Mouse (Mus musculus): ENCODE measurements at regions not wholly inside any gene's neighbourhood (a gene's known extent, or its start where the extent isn't known, plus 50 kb on each side); places are given as distances from the start of the nearest gene placed in this dataset.

DNA sequence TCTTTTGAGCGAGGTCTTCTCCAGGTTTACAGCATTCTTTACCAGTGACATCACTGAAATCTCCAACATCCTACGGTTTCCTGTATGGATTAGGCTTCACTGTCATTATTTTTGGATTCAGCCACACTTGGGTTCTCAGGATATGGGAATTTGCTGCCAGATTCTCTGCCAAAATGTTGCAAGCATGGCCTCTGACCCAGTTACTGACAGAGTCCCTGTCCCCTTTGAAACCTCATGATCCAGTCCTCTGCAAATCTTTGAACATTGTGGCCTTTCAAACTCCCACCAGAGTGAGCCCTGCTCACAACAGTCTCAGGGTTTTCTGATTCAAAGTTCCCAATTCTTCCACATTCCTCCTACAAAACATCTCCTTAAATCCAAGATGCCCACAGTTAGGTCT is 118.9 kb downstream of the Dyrk2 start:
- ATAC-seq (replicated peaks; ENCODE audit: low FRiP score, poor library complexity, severe bottlenecking), result no peak

- no peak for ATAC-seq (replicated peaks; ENCODE audit: low FRiP score, poor library complexity, severe bottlenecking)
These were observed 116.8 kb downstream of the Dyrk2 start for GRCm38 (mm10) chr10:118753061-118753775.

GRCm38 (mm10) chr10:118754791-118755190 is 115.2 kb downstream of the Dyrk2 start:
- no peak for ATAC-seq (replicated peaks; ENCODE audit: low FRiP score, poor library complexity, severe bottlenecking)

DNA sequence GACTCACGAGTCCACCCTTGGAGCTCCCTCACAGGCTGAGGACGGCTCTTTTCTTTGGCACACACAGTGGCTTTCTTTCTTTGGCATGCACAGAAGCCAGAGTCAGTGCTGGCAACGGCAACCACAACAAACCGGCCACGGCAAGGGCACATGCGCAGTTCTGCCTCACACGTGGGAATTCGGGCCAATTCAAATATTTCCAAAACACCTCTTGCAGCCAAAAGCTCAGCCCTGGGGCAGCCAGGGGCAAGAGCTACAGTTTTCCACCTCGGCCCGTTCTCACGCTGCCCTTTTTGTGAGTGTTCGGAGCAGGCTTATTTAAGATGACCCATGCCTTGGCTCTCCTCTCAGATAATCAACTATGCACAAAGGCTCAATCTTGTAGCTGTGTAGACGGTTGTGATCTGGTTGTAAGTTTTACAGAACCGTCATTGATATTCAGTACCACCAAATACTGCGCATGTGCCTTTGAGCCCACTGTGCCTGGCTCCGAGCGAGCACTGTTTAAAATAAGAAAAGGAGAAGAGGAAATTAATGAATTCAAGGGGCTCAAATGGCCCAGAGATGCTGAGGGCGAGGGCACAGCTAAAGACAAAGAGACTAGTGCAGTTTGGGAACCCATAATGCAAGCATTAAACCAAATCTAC is 111.1 kb downstream of the Dyrk2 start:
- no peak for ATAC-seq (replicated peaks; ENCODE audit: low FRiP score, poor library complexity, severe bottlenecking)

GRCm38 (mm10) chr10:118760441-118760840 is 109.6 kb downstream of the Dyrk2 start:
- ATAC-seq (replicated peaks; ENCODE audit: low FRiP score, poor library complexity, severe bottlenecking), result no peak

GRCm38 (mm10) chr10:118761101-118761868 is 108.7 kb downstream of the Dyrk2 start:
- no peak for ATAC-seq (replicated peaks; ENCODE audit: low FRiP score, poor library complexity, severe bottlenecking)

- ATAC-seq (replicated peaks; ENCODE audit: low FRiP score, poor library complexity, severe bottlenecking), result no peak
These were observed 105.0 kb downstream of the Dyrk2 start for GRCm38 (mm10) chr10:118765051-118765450.

DNA sequence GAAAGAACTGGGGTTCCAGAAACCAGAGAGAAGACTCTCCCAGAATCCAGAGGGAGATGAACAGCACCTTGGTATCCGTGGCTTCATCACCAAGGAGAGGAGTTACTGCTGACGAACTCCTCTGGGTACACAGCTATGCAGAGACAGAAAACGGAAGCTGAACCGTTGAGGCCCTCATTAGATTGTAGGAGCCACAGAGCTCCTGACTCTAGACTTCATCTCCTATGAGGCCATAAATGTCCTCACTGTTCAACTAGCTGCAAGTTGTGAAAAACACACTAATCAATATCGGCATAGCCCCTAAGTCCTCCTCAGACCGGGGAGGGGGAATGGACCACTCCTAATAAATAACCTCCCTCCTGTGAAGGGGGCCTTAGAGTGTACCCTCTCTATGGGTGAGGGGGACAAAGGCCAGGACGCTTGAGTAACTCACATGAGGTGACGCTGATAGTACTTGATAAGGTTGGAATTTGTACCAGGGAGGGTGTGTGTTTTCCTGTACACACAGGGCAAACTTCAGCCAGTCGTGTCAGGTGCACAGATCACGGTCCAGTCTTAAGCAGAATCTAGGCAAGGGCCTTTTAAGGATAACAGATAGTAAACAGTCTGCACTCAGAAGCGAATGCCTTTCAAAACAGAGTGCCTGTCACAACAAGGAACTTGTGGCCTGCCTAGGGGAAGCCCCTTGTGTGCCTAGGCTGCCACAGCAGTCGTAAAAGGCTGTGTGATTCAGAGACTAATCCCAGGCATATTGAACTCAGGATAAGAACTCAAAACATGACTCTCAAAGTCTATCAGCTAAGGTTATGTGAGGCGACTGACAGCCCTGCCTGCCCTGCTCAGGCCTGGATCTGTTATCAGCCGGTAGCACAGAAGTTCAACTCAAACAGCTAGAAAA is 104.2 kb downstream of the Dyrk2 start:
- peak; percentile 67 for ATAC-seq (replicated peaks; ENCODE audit: low FRiP score, poor library complexity, severe bottlenecking)

- no peak for ATAC-seq (replicated peaks; ENCODE audit: low FRiP score, poor library complexity, severe bottlenecking)
These were observed 103.2 kb downstream of the Dyrk2 start for GRCm38 (mm10) chr10:118766826-118767225.

DNA sequence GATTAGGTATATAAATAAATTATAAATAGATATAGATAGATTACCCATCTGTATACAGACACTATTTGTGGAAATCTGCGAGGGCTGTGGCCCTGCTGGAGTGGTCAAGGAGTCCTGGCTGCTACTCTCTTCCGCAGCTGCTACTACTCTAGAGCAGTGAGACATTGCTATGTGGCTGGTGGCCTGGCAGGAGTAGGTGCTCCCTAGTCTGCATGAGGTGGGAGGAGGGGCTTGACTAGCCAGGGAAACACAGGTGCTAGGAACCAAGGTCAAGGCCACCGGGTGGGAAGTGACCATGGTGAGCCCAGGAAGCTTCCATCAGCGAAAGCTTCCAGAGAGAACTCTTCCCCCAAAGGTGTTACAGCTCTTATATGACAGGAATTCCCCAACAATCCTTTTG is 100.3 kb downstream of the Dyrk2 start:
- no peak for ATAC-seq (replicated peaks; ENCODE audit: low FRiP score, poor library complexity, severe bottlenecking)

DNA sequence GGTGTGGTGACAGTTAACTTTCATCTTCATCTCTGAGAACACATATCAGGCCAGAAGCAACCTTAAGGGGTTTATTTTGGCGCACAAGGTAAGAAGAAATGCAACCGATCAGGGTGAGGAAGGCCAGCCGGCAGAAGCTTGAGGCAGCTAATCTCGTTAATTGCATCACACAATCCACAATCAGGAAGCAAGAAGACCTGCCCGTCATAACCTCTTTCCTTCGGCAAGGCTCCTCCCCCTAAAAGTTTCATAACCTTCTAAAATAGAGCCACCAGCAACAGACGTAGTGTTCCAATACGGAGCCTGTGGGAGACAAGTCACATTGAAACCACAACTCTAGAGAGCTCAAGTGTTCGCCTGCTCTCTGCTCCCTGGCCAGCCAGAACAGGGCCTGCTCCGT is 91.4 kb downstream of the Dyrk2 start:
- ATAC-seq (replicated peaks; ENCODE audit: low FRiP score, poor library complexity, severe bottlenecking), result no peak

DNA sequence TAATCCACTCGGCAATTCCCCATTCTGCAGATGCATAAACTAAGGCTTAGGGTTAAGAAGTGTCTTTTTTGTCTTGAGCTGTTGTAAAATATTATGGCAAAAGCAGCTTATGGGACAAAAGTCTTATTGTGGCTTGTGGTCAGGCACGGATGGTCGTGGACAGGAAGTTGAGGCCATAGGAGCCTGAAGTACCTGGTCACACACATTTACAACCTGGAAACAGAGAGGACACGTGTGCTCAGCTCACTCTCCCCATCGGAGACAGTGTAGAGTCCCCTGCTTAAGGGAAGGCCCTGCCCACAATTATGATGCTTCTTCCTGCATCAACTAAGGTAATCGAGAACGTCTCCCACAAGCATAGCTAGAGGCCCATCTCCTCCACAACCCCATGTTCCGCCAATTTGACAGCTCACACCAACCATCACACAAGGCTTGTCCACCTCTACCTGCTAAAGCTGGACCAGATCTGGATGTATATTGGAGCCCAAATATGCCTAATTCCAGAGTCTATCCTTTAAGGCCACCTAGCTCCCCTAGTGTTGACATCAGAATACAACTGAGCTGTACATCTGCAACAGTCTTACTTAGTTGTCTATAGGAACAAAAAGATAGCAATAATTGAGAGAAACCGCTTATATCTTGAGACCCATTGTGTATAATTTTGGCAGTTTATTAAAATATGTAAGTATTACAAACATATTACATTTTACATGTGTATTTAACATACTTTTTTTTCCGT is 89.0 kb downstream of the Dyrk2 start:
- ATAC-seq (replicated peaks; ENCODE audit: low FRiP score, poor library complexity, severe bottlenecking), result no peak

DNA sequence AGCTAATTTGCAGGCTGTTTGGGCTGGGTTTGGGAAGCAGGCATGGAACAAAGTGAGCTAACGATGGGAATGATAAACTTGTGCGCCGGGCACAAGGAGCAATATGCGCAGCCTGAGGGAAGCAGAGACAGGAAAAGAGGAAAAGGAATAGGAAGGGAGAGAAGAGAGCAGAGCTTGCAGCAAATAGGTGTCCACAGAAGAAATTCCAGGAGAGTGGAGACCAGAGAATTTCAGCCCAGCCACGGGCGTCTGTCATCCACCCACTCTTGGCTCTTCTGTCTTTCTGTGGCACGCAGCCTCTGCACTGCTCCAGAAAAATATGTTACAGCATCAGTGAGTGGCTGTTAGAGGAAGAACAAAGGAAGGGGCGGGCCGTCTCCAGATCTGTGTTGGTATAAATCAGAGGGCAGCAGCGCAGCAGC is 88.2 kb downstream of the Dyrk2 start:
- ATAC-seq (replicated peaks; ENCODE audit: low FRiP score, poor library complexity, severe bottlenecking), result no peak

DNA sequence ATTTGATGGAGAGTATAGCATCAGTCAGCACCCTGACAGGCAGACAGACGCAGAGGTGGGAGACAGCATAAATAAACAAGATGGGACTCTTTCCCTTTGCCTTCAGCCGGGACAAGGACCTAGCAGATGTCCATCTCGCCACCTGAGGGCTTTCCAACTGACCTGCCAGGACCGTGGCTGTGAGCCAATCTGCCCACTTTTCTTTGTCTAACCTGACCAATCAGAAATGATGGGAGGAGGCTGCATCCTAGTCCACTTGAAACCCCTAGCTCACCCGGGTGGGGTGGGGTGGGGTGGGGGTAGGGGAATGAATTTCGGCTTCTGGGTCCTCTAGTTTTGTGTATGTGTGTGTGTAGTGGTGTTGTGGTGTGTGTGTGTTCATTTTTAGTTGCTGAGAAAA is 87.4 kb downstream of the Dyrk2 start:
- no peak for ATAC-seq (replicated peaks; ENCODE audit: low FRiP score, poor library complexity, severe bottlenecking)

- no peak for ATAC-seq (replicated peaks; ENCODE audit: low FRiP score, poor library complexity, severe bottlenecking)
These were observed 82.7 kb downstream of the Dyrk2 start for GRCm38 (mm10) chr10:118787280-118787690.

- no peak for ATAC-seq (replicated peaks; ENCODE audit: low FRiP score, poor library complexity, severe bottlenecking)
These were observed 77.5 kb downstream of the Dyrk2 start for GRCm38 (mm10) chr10:118792352-118793100.

GRCm38 (mm10) chr10:118793794-118794193 is 76.2 kb downstream of the Dyrk2 start:
- no peak for ATAC-seq (replicated peaks; ENCODE audit: low FRiP score, poor library complexity, severe bottlenecking)

DNA sequence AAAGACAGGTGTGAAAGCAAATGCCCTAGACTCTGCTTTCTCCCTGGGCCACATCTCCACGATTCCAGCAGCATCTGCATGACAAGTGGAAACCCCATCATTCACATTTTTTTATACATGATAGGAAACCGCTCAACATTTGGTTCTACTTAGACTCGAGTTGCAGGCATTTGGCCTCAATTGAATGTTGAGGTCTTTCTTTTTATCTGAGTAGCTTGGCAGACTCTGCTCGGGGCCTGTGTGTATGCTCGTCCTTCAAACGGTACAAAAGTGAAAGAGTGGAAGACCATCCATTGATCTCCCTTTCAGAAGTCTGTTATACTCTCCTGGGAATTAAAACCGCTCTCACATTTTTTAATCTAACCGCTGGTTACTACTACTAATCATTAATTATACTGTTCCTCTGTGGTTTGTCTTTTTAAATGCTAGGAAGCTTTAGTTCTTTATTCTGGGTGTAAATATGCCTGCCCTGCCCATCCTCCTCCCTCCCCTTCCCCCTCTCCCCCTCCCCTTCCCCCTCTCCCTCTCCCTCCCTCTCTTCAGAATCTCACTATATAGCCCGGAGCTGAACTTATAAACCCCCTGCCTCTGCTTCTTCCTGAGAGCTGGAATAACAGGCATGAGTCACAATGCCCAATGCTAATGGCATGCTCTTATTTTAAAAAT is 75.5 kb downstream of the Dyrk2 start:
- no peak for ATAC-seq (replicated peaks; ENCODE audit: low FRiP score, poor library complexity, severe bottlenecking)
